Mouse (Mus musculus): ENCODE data around the gene Tvp23a. TPM values are rescaled to one million over a fixed set of nuclear protein-coding genes. Genes with fewer than 3 reads are reported as not detected.

Gene Tvp23a
- total RNA-seq, 1 experiment from 2014 or later = 0.29 TPM

Other genes starting within 250 kb of the Tvp23a start
- gene Emp2, start 133.4 kb downstream of the Tvp23a start, total RNA-seq (2017) = not detected in 3 replicates
- not detected in 3 replicates for gene Tekt5, start 51.9 kb downstream of the Tvp23a start, total RNA-seq (2017)
- 49.0 to 60.7 TPM (median 51.0 TPM) in 3 replicates for gene Nubp1, start 35.4 kb downstream of the Tvp23a start, total RNA-seq (2017)
- gene Ciita, start 32.7 kb upstream of the Tvp23a start, total RNA-seq (2017) = 8.5 to 13.2 TPM (median 12.3 TPM) in 3 replicates
- 4.7 to 11.4 TPM (median 10.3 TPM) in 3 replicates for gene Dexi, start 95.7 kb upstream of the Tvp23a start, total RNA-seq (2017)
- 14.0 to 27.1 TPM (median 19.1 TPM) in 3 replicates for gene Clec16a, start 98.0 kb upstream of the Tvp23a start, total RNA-seq (2017)

All from monocyte, adult 5-6 weeks (primary cell).